Mouse (Mus musculus) small intestine, adult 2 months (tissue): Measurements from ENCODE around the gene Chrna4.

ENCODE experiments used
- CTCF ChIP-seq: fragments of 200-500 bp; IDR thresholded peaks from 2 replicates; pipeline ENCODE4 v1.5.1; 2012; ENCODE audit warnings: low read depth, mild to moderate bottlenecking, control low read depth, inconsistent platforms, low read length, moderate library complexity, mixed read lengths; ENCODE audit not compliant: insufficient replicate concordance, insufficient read length; ENCODE audit errors: extremely low read depth
- POLR2A ChIP-seq: fragments of 200-500 bp; IDR thresholded peaks from 2 replicates; pipeline ENCODE4 v1.6.1; 2012; ENCODE audit warnings: low read depth, mild to moderate bottlenecking, control low read depth, inconsistent platforms, low read length, moderate library complexity

- TF ChIP-seq CTCF (no peak), POLR2A (no peak)
These were observed 41.7 kb upstream of the Chrna4 start for GRCm38 (mm10) chr2:181084997-181085396.
